Mouse (Mus musculus): ENCODE data around the gene Prss12.

Prss12 gene

GRCm38 (mm10) chr3:123527806-123528507 is 81.2 kb downstream of the Prss12 start:
- no peak for DNase-seq (ENCODE audit: extremely low spot score, low spot score)

GRCm38 (mm10) chr3:123531124-123531523 is 84.4 kb downstream of the Prss12 start:
- DNase-seq (ENCODE audit: extremely low spot score, low spot score) = no peak

DNA sequence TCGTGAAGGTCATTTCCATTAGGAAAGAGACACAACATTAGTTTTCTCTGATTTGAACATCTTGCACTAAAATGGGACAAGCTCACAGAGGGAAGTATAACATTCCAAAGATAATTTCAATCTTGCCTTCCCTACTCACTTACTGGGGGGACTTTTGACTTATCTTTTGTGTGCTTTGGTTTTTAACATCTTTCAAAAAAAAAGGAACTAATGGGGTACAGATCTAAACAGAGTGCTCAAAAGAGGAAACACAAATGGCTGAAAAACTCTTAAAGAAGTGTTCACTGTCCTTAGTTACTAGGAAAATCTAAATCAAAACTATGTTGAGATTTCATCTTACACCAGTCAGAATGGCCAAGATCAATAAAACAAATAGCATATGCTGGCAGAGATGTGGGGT is 90.6 kb downstream of the Prss12 start:
- no peak for DNase-seq (ENCODE audit: extremely low spot score, low spot score)

GRCm38 (mm10) chr3:123543585-123544304 is 97.0 kb downstream of the Prss12 start:
- DNase-seq (ENCODE audit: extremely low spot score, low spot score) = no peak

GRCm38 (mm10) chr3:123550487-123550886 is 103.8 kb downstream of the Prss12 start:
- DNase-seq (ENCODE audit: extremely low spot score, low spot score) = no peak

DNA sequence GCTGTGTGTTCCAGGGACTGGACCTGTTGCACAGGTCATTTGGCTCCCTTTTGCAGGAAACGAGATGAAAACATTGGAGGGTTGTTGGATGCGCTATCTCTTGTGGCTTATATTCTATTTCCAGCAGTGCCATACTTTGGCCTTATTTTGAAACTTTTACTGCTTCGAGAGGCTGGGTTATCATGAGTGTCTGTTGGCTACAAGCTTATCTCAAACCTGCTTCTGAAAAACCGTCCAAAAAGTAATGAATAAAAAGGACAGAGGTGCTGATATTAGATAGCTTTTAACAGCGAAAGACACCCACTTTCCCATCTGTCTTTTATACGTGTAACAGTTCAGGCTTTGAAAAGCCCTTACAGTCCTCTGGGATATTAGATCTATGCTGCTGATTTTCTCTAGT is 107.2 kb downstream of the Prss12 start:
- DNase-seq (ENCODE audit: extremely low spot score, low spot score) = no peak

DNA sequence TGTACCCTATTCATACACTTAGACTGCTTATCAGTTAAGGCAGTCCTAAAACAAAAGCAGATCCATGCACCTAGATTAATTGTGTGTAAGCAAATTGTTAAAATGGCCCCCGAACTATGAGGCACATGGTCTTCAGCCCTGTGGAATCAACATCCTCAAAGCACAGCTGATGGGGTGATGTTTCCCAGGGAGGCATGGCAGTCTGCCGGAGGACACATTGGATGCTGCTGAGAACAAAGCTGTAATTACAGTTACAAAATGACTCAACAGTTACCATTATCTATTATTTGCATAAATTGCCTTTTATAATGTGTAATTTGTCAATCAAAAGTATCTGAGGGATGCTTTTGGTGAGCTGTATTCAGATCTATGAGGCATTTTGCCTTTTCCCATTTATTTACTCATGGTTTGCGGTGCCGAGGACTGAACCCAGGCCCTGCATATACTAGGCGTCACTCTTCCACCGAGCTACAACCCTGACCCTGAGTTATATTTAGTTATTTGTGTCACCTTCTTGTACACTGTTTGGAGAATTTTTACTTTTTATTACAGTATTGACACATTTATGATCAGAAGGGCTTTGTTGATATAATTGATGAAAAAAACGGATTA is 108.6 kb downstream of the Prss12 start:
- no peak for DNase-seq (ENCODE audit: extremely low spot score, low spot score)

Data from neural tube, embryonic 10.5 days (tissue).